Mouse (Mus musculus): ENCODE data around the gene Slc38a10. TPM values are rescaled to one million over a fixed set of nuclear protein-coding genes. Genes with fewer than 3 reads are reported as not detected.

Slc38a10 gene
- total RNA-seq, 2 experiments from 2014 or later, result 113 to 117 TPM

DNA sequence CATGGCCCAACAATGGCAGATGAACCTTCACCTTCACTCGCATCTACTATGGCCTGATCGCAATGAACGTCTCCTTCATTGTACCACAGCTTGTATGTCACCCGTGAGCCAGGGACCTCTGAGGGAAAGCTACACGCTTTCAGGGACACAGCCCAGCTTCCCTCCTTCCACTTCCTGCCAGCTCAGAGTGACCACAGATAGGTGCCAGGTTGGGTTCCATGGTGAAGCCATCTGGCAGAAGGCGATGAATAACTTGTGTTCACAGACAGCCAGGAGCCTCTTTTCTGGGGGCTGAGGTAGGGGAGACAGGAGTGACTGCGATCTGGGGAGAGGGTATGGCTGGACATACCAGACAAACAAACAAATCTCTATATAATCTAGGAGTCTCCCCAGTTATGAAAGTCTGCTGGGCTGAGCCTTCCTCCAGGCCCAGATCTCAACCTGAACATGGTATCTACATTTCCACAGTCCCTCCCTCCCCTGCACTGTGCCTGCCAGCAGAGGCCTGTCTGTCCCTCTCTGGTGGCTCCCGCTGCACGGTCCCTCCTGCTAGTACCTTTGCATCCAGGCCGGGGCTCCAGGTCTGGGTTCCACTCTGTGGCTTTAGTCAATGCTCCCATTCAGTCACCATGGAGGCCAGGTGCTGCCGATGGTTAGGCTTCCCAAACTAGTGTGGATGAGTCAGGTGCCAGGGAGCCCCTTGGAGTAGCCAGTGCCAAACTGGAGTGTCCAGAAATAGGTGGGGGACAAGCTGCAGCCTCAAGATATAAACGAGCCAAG, 95.0 kb downstream of the Slc38a10 start:
- DNase-seq, result no peak

Small RNA genes lying within 50 kb of the gene (microRNA-seq; reads per million reads assigned to microRNA genes)
- not detected for gene Gm25948

Other genes with a start within 250 kb of the Slc38a10 start
- gene Chmp6, start 237.9 kb downstream of the Slc38a10 start, total RNA-seq (2021), result 10 to 100 TPM; 34.7 to 40.0 TPM
- gene Baiap2, start 208.6 kb downstream of the Slc38a10 start, total RNA-seq (2021), result 10 to 100 TPM; 18.9 to 21.3 TPM
- 10 to 100 TPM; 16.3 to 23.5 TPM for gene Aatk, start 104.2 kb downstream of the Slc38a10 start, total RNA-seq (2021)
- gene Cep131, start 64.5 kb downstream of the Slc38a10 start, total RNA-seq (2021), result 10 to 100 TPM; 52.2 to 87.4 TPM
- 10 to 100 TPM in 1 of 2 experiments, 1 to 10 TPM in 1; 9.0 to 13.2 TPM for gene Tepsin, start 52.6 kb downstream of the Slc38a10 start, total RNA-seq (2021)
- gene Ndufaf8, start 52.4 kb downstream of the Slc38a10 start, total RNA-seq (2021), result 10 to 100 TPM; 53.1 to 53.9 TPM
- 10 to 100 TPM; 13.8 to 20.5 TPM for gene Bahcc1, start 81.6 kb upstream of the Slc38a10 start, total RNA-seq (2021)
- gene Actg1, start 197.2 kb upstream of the Slc38a10 start, total RNA-seq (2021), result 100 to 1,000 TPM; 954 to 956 TPM
- gene Fscn2, start 210.2 kb upstream of the Slc38a10 start, total RNA-seq (2021), result under 1 TPM; 0.15 to 0.45 TPM
- 10 to 100 TPM; 19.5 to 26.4 TPM for gene Faap100, start 227.4 kb upstream of the Slc38a10 start, total RNA-seq (2021)